Mouse (Mus musculus): ENCODE measurements around the gene Ccdc87.

DNA sequence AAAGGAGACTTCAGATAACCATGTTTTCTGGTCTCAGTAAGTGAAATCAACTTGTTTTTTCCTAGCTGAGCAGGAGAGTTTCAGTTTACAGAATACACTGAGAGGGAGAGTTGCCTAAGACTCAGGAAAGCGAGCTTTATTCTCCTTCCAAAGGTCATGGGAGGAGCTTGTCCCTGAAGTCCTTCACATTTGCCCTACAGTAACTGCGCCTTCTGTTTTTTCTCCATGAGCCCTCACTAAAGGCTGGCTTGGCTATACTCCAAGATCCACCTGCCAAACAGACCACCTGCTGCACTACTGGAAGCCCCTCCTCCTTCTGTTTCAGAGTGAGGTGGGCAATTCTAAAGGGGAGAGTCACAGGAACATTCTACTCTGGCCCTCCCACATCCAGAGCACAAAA is 3.1 kb upstream of the Ccdc87 start:
- no peak for TF ChIP-seq CTCF (IDR thresholded peaks at IDR 0.05)
- no peak for TF ChIP-seq EP300 (IDR thresholded peaks at IDR 0.05)
